Mouse (Mus musculus): ENCODE data around the gene Trim15.
A peak's percentile ranks its signal among the peaks of the same experiment; 100 is the strongest.
"Not testable (repeated sequence)": the region's sequence is repeated elsewhere in the genome, so short reads cannot be mapped to it uniquely, and the experiment has no call there.

Gene Trim15

GRCm38 (mm10) chr17:36866719-36867527, at the start of gene Trim15:
Gene Trim15 (minus strand): TSS chr17:36867210.
- DNase-seq: peak; percentile 39

DNA sequence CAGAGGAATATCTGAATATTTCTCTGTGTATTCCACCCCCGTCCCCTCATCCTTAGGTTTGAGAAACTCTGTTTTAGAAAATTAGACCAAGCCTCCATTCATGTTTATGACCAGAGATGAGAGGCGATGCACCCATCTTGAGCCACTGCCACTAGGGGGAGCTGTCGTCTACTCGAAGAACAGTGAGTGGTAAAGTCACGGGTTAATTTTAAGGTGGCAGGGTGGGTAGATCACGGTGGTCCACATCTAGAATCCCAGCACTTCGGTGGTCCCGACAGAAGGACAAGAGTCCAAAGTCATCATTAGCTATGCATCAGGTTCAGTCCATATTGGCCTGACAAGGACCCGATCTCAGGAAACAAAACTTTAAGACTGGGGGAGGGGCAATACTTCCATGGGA, 48.1 kb upstream of the Trim15 start:
- DNase-seq: peak; percentile 67

- peak; percentile 77 for DNase-seq
Measured at GRCm38 (mm10) chr17:36914108-36914507, 47.1 kb upstream of the Trim15 start.

DNA sequence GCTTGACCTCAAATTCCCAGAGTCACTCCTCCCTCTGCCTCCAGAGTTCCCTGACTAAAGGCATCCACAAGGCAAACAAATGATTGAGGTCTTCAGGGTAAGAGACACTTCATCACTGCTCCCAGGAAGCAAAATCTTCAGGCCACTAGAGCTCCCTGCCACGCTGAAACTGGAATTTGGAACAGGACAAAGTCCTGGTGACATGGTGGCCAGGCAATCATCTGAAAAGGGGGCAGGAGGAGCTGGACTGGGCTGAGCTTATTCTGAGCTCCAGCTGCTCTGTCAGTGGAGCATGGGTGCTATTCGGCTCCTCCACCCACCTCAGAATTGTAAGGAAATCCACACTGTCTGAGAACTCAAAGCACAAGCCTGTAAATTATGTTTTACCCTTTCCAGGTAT, 45.0 kb upstream of the Trim15 start:
- DNase-seq: no peak

GRCm38 (mm10) chr17:36909802-36910201, 42.8 kb upstream of the Trim15 start:
- DNase-seq: no peak

DNA sequence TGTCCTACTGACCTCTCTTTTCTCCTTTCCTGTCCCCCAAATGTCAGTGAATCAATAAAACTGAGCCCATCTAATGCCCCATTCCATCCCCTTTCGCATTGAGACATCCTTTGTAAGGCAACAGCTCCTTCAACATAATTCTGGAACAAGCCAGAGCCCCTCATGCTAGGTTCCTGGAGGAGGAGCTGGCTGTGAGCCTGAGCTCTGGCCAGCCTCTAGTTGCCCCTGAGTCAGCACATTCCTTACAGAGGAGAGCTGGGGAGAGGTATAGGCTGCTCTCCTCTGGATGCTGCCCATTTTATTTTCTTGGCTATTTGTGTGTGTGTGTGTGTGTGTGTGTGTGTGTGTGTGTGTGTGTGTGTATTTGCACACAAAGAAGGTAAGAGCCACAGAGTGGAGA, 41.2 kb upstream of the Trim15 start:
- no peak for DNase-seq

DNA sequence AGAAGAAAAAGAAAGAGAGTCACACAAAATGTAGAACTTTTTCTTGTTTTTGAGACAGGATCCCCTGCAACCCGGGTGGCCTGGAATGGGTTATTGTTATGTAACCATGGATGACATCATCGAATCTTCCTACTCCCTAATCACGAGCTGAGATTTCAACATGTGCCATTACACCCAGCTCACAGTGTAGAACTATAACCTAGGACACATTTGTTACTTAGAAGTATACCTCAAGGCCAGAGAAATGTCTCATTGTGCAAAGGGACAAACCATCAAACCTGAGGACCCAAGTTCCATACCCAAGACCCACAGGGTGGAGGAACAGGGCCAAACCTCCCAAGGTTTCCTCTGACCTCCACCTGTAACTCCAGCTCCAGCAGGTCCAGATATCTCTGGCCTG, 36.6 kb upstream of the Trim15 start:
- DNase-seq: no peak

DNA sequence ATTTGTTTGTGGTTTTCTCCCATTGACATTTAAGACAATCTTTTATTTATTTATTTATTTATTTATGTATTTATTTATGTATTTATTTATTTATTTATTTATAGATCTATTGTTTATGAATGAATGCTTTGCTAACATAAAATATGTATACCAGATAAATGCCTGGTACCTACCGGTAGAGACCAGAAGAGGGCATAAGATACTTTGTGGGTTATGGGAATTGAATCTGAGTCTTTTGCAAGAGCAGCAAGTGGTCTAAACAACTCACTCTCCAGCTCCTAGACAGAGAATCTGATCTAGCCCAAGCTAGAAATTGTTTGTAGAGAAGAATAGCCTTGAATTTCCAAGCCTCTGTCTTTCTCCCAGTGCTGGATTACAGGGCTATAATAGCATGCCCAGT, 33.7 kb upstream of the Trim15 start:
- DNase-seq: no peak

- no peak for DNase-seq
Measured at GRCm38 (mm10) chr17:36900001-36900400, 33.0 kb upstream of the Trim15 start.

DNA sequence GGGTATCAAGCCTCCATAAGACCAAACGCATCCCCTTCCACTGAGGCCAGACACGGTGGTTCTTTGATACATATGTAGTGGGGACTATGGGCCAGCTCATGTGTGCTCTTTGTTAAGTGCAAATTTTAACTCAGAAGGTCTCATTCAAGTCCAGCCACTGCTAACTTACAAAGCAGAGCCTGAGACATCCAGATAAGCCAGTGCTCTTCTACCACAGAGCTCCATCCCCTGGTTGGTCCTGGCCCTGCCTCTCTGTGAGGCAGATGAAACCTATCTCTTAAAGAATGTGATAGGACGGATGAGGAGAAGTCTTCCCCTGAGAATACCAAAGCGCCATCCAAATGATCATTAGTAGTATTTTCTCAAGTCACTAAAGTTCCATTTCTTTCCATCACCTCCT, 32.4 kb upstream of the Trim15 start:
- no peak for DNase-seq

DNA sequence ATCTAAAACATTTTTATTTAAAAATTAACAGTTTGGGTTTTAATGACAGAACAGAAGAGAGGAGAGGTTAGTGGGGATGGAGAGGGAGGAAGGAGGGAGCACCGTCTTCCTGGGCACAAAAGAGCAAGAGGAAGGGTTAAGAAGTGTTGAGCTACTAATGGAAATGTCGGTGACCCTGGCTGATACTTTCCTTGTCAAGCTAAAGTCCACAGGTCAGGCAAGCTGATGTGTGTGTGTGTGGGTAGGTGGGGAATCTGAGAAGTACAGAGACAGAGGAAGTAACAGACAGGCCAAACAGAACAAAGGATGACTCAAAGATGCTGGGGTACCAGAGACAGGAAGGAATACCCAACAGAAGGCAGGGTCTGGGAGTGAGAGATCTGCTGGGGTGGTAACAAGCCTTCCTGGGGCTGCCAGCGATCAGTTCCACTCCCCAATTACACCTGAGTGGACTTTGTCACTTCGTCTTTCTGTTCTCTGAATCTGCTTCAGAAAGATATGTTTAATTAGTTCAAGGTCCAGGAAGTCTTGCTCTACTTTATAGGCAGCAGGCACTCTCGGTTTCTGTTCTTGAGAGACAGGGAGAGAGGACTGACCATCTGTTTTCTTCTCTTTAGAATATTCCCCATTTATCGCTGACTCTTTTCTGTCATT, 30.7 kb upstream of the Trim15 start, which contains the start of gene Trim31:
TSS of gene Trim31 (plus strand) at position 567 of the 654 bp plus-strand sequence.
- no peak for DNase-seq

- no peak for DNase-seq
Measured at GRCm38 (mm10) chr17:36897065-36897464, 30.1 kb upstream of the Trim15 start.

DNA sequence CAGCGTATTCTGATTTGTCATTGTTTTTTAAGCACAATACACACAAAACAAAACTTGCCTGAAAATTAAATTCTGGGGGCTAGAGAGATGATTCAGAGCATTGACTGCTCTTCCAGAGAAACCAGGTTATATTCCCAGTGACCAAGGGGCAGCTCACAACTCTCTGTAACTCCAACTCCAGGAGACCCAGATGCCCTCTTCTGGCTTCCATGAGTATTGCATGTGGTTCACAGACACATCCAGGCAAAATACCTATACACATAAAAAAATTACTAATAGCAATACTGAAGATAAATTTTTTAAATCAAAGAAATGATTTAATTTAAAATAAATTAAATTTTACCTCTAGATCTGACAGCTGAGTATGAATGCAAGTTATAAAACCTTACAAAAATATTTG, 29.6 kb upstream of the Trim15 start:
- peak; percentile 31 for DNase-seq

DNA sequence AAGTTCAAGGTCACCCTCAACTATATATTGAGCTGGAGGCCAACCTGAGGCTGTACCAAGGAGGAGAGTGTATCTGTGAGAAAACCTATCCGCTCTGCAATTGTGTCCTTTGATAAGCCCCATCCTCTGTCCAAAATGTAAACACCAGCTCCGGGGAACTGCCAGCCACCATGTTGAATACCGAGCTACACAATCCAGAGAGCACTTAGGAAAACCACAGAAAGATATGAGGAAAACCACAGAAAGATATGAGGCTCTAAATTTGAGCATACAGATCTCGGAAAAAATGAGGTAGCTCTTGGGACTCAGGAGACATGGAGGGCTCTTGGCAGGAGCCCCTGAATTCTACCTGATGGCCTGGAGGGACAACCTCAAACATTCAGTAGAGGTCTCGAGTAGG, 26.4 kb upstream of the Trim15 start:
- no peak for DNase-seq

DNA sequence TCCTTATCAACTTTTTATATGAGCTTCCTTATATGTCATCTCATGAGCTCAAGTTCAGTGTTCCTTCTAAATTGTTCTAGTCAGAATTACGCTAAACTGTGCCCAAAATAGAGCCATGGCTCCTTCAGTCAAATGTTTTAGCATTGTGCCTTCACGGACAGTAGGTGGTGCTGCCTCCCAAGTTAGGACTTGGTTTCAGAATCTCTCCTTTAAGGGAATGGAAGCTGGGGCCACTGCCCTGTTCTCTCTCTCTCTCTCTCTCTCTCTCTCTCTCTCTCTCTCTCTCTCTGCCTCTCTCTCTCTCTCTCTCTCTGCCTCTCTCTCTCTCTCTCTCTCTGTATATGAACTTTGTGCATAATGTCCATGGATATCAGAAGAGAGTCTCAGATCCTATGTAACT, 25.4 kb upstream of the Trim15 start:
- DNase-seq: peak; percentile 11

GRCm38 (mm10) chr17:36891496-36891895, 24.5 kb upstream of the Trim15 start:
- DNase-seq: not testable (repeated sequence)

GRCm38 (mm10) chr17:36890073-36890903, 23.3 kb upstream of the Trim15 start, which contains the start of gene Trim40:
Gene Trim40 (minus strand): TSS chr17:36890123.
- DNase-seq: no peak

- DNase-seq: no peak
Measured at GRCm38 (mm10) chr17:36885132-36885790, 18.3 kb upstream of the Trim15 start.

- DNase-seq: no peak
Measured at GRCm38 (mm10) chr17:36883350-36883749, 16.3 kb upstream of the Trim15 start.

DNA sequence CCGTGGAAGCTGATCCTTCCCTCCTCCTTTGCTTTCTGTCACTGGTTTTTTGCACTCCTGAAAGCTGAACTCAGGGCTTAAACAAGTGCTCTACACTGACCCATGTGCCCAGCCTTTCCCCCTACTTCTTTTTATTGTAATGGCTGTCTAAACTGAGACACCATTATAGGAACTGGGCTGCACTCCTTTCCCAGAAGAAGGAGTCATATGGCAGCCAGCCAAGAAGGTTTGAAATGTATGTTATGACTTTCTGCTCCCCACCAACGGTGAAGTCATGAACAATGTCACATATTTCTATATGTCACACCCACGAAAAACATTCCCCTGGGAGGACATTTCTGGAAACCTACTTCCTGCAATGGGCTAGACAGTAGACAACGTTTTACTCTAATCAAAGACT, 7.6 kb upstream of the Trim15 start:
- DNase-seq: no peak

DNA sequence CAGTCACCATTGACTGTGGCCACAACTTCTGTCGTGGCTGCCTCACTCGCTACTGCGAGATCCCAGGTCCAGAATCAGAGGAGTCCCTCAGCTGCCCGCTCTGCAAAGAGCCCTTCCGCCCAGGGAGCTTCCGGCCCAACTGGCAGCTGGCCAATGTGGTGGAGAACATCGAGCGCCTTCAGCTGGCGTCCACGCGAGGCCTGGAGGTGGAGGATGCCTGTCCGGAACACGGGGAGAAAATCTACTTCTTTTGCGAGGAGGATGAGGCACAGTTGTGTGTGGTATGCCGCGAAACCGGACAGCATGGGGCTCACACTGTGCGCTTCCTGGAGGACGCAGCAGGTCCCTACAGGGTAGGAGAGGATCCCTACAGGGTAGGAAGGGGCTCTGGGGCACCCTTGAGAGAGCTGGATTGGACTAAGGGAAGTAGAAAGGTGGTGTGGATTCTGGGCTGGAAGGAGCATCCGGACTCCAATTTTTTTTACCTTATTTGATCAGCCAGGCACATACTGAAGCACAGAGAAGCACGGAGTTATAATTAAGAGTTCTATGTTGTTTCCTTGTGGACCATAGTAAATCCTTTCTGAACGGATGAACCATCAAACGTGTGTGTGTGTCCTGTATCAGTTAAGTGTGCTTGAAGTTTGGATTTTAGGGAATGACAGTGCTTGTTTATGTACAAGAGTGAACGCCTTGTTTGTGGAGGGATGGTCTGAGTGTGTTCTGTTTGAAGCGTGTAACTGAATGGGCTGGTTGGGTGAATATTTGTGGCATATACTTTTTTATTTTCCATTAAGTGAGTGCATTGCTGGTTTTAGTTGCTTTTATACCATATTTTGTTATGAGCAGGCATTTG, 3.2 kb upstream of the Trim15 start:
- no peak for DNase-seq
